Mouse (Mus musculus) heart, adult 2 months (tissue): ENCODE data around the gene Kctd5.

ENCODE experiments used
- CTCF ChIP-seq: fragments of 200-600 bp; IDR thresholded peaks from 2 replicates; pipeline ENCODE4 v1.8.1; 2022; ENCODE audit warnings: antibody characterized with exemption, mild to moderate bottlenecking, moderate library complexity
- EP300 ChIP-seq: fragments of 200-500 bp; IDR thresholded peaks from 2 replicates; pipeline ENCODE4 v1.6.1; 2011; ENCODE audit warnings: low read depth, low read length, control low read depth; ENCODE audit not compliant: insufficient read depth

DNA sequence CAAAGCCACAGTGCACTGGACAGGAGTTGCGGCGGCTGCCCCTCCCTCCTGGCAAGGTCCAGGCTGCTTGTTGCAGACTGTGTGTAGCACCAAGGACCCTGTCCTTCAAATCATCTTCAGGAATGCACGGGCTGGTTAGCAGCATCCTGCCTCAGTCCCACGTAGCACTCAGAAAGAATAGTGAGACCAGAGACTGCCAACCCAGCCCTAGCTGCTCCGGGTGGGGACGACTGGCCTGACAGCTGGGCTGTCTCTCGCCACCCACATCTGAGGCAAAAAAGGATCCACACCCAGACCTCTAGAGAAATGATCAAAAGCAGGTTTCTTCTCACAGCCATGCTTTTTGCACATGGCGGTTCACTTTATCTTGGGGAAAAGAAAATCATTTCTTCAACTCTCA is 24.3 kb downstream of the Kctd5 start:
- TF ChIP-seq EP300 = no peak
- TF ChIP-seq CTCF = no peak
